Mouse (Mus musculus): ENCODE results near the gene Zfp821. TPM values are rescaled to one million over a fixed set of nuclear protein-coding genes. Genes with fewer than 3 reads are reported as not detected.
A peak's percentile ranks its signal among the peaks of the same experiment; 100 is the strongest.

Zfp821 gene
- 43.7 and 46.7 TPM in 2 replicates for polyA plus RNA-seq (2015; fragmentation: Nextera tagmentation; extraction: Ambion mirVana)

- Histone ChIP-seq H3K27me3 (no peaks in the 10 kb centered on the region), H3K27ac (peak within 1 kb of the TSS; percentile 98), H3K9ac (peak within 1 kb of the TSS; percentile 99), H3K4me1 (peaks cover 30% of the 10 kb centered on the region), H3K4me3 (peak within 1 kb of the TSS; percentile 94), H3K9me3 (no peaks in the 10 kb centered on the region), H3K36me3 (peaks cover 28% of the 10 kb centered on the region), H3K4me2 (peak within 1 kb of the TSS; percentile 88)
- WGBS: under 1% methylated on average over 69 of the region's 100 CpGs
- ATAC-seq (ENCODE audit: insufficient number of reproducible peaks, insufficient read depth, low FRiP score, low TSS enrichment, low read depth): peak; percentile 84
Observed at GRCm38 (mm10) chr8:109705320-109706075, at the start of gene Zfp821. Gene Zfp821, plus strand, starts transcription at chr8:109705546.

DNA sequence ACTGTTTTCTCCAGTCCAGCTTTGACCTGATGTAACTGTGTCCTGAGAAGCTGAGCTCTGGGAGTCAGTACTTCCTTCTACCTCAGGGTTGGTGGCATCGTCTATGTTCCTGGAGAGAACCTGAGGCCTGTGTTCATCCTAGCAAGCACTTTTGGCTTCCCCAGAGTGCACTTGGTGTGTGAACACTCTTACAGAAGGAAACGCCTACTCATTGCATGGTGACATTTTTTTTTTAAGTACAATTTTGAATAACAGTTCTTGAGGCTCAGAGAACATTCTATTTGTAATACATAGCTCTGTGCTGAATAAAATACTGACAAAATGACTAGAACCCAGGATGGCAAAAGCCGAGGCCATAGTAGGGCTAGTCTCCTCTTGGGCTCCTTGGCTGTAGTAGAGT lies 48.5 kb upstream of the Zfp821 start:
- Histone ChIP-seq H3K9ac (no peak overlapping the region), H3K4me1 (no peaks in the 10 kb centered on the region), H3K4me3 (no peak overlapping the region), H3K27me3 (no peaks in the 10 kb centered on the region), H3K27ac (no peak overlapping the region), H3K36me3 (no peaks in the 10 kb centered on the region), H3K9me3 (no peaks in the 10 kb centered on the region), H3K4me2 (no peak overlapping the region)
- no peak for ATAC-seq (ENCODE audit: insufficient number of reproducible peaks, insufficient read depth, low FRiP score, low TSS enrichment, low read depth)
- 84% methylated on average over 3 of the region's 3 CpGs for WGBS

- no peaks in the 10 kb centered on the region for H3K27me3 ChIP-seq
- H3K9ac ChIP-seq: no peak overlapping the region
- peaks cover 10% of the 10 kb centered on the region for H3K36me3 ChIP-seq
- H3K27ac ChIP-seq: no peak overlapping the region
- no peaks in the 10 kb centered on the region for H3K9me3 ChIP-seq
- WGBS: 74% methylated on average over 3 of the region's 3 CpGs
- no peak for ATAC-seq (ENCODE audit: insufficient number of reproducible peaks, insufficient read depth, low FRiP score, low TSS enrichment, low read depth)
- H3K4me1 ChIP-seq: no peaks in the 10 kb centered on the region
- no peak overlapping the region for H3K4me2 ChIP-seq
- H3K4me3 ChIP-seq: no peak overlapping the region
Observed at GRCm38 (mm10) chr8:109662328-109662727, 43.0 kb upstream of the Zfp821 start.

GRCm38 (mm10) chr8:109666616-109667015 lies 38.7 kb upstream of the Zfp821 start:
- peaks cover 45% of the 10 kb centered on the region for H3K36me3 ChIP-seq
- no peaks in the 10 kb centered on the region for H3K27me3 ChIP-seq
- H3K27ac ChIP-seq: no peak overlapping the region
- H3K4me3 ChIP-seq: no peak overlapping the region
- H3K4me2 ChIP-seq: no peak overlapping the region
- no peak for ATAC-seq (ENCODE audit: insufficient number of reproducible peaks, insufficient read depth, low FRiP score, low TSS enrichment, low read depth)
- H3K9me3 ChIP-seq: no peaks in the 10 kb centered on the region
- 82% methylated on average over 5 of the region's 5 CpGs for WGBS
- no peak overlapping the region for H3K9ac ChIP-seq
- H3K4me1 ChIP-seq: no peaks in the 10 kb centered on the region

GRCm38 (mm10) chr8:109672656-109673055 lies 32.7 kb upstream of the Zfp821 start:
- WGBS: 89% methylated on average over 5 of the region's 5 CpGs
- Histone ChIP-seq H3K4me3 (no peak overlapping the region), H3K4me2 (no peak overlapping the region), H3K4me1 (no peaks in the 10 kb centered on the region), H3K27ac (no peak overlapping the region), H3K9me3 (no peaks in the 10 kb centered on the region), H3K27me3 (no peaks in the 10 kb centered on the region), H3K36me3 (peaks cover 93% of the 10 kb centered on the region), H3K9ac (no peak overlapping the region)
- ATAC-seq (ENCODE audit: insufficient number of reproducible peaks, insufficient read depth, low FRiP score, low TSS enrichment, low read depth): no peak

DNA sequence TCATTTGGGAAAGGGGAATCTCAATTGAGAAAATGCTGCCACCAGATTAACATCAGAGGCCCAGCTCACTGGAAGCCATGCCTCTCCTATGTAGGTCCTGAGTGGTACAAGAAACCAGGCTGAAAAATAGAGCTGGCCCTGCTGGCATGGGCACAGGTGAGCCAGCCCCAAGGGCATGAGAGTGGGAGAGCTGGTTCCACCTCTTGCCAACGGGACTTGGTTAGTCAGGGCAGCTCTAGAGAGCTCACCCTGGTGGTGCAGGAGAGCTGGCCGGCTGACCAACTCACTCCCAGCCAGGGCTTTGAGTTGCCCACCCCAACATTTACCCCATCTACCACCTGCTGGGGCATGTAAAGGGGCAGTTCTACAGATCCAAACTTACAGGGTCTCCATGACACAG lies 31.8 kb upstream of the Zfp821 start:
- H3K4me2 ChIP-seq: no peak overlapping the region
- no peak overlapping the region for H3K9ac ChIP-seq
- no peak for ATAC-seq (ENCODE audit: insufficient number of reproducible peaks, insufficient read depth, low FRiP score, low TSS enrichment, low read depth)
- H3K4me1 ChIP-seq: no peaks in the 10 kb centered on the region
- no peak overlapping the region for H3K27ac ChIP-seq
- H3K27me3 ChIP-seq: no peaks in the 10 kb centered on the region
- H3K36me3 ChIP-seq: peaks cover 96% of the 10 kb centered on the region
- H3K4me3 ChIP-seq: no peak overlapping the region
- no peaks in the 10 kb centered on the region for H3K9me3 ChIP-seq
- 81% methylated on average over 2 of the region's 2 CpGs for WGBS

GRCm38 (mm10) chr8:109675896-109676643 lies 29.3 kb upstream of the Zfp821 start:
- Histone ChIP-seq H3K4me2 (no peak overlapping the region), H3K27ac (peak overlapping the region; percentile 53; the same call in 1 of the 2 replicates), H3K4me1 (no peaks in the 10 kb centered on the region), H3K36me3 (peaks cover 98% of the 10 kb centered on the region), H3K27me3 (no peaks in the 10 kb centered on the region), H3K4me3 (no peak overlapping the region), H3K9me3 (no peaks in the 10 kb centered on the region), H3K9ac (no peak overlapping the region)
- 81% methylated on average over 9 of the region's 9 CpGs for WGBS
- 0 out of 2 replicates have a peak, but pooled peaks have one; percentile 52 for ATAC-seq (ENCODE audit: insufficient number of reproducible peaks, insufficient read depth, low FRiP score, low TSS enrichment, low read depth)

DNA sequence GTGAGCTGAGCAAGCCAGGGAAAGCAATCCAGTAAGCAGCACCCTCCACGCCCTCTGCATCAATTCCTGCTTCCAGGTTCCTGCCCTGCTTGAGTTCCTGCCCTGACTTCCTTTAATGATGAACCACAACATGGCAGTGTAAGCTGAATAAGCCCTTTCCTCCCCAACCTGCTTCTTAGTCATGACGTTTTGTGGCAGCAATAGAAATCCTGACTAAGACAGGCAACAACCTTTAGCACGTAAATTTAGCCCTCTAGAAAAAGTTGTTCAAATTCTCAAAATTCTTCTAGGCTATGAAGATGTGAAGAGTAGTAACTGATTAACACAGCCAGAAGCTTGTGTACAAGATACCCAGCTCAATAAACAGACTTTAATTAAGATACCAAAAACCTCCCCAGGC lies 23.8 kb upstream of the Zfp821 start:
- H3K4me1 ChIP-seq: peaks cover 6% of the 10 kb centered on the region; the same call in 1 of the 2 replicates
- no peak for ATAC-seq (ENCODE audit: insufficient number of reproducible peaks, insufficient read depth, low FRiP score, low TSS enrichment, low read depth)
- H3K4me2 ChIP-seq: no peak overlapping the region
- no peaks in the 10 kb centered on the region for H3K27me3 ChIP-seq
- H3K27ac ChIP-seq: no peak overlapping the region
- WGBS: 77% methylated on average over 3 of the region's 3 CpGs
- H3K9ac ChIP-seq: no peak overlapping the region
- H3K36me3 ChIP-seq: peaks cover 73% of the 10 kb centered on the region
- H3K9me3 ChIP-seq: no peaks in the 10 kb centered on the region
- H3K4me3 ChIP-seq: no peak overlapping the region

DNA sequence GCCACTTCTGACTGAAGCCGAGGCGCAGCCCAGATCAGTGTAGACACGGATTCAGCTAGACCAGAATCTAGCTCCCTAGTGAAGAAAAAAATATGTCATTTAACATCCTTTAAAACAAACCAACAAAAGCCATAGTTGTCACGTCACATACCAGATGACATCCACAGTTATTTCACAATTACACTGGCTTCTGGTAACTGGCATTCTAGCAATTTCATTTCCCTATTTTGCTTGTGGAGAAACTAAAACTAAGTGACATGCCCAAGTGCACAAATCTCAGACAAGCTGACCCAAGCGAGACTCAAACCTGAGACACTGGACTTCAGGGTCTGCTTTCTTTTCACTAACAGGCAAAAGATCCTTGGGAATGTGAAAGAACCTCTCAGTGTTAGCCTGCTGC lies 23.2 kb upstream of the Zfp821 start:
- WGBS: 90% methylated on average over 5 of the region's 5 CpGs
- Histone ChIP-seq H3K9ac (no peak overlapping the region), H3K4me3 (no peak overlapping the region), H3K27me3 (no peaks in the 10 kb centered on the region), H3K27ac (no peak overlapping the region), H3K4me2 (no peak overlapping the region), H3K9me3 (no peaks in the 10 kb centered on the region), H3K36me3 (peaks cover 67% of the 10 kb centered on the region), H3K4me1 (peaks cover 6% of the 10 kb centered on the region; the same call in 1 of the 2 replicates)
- ATAC-seq (ENCODE audit: insufficient number of reproducible peaks, insufficient read depth, low FRiP score, low TSS enrichment, low read depth): no peak

- Histone ChIP-seq H3K4me3 (no peak overlapping the region), H3K4me2 (no peak overlapping the region), H3K36me3 (peaks cover 22% of the 10 kb centered on the region), H3K9ac (no peak overlapping the region), H3K27me3 (no peaks in the 10 kb centered on the region), H3K4me1 (peaks cover 24% of the 10 kb centered on the region), H3K9me3 (no peaks in the 10 kb centered on the region), H3K27ac (no peak overlapping the region)
- no peak for ATAC-seq (ENCODE audit: insufficient number of reproducible peaks, insufficient read depth, low FRiP score, low TSS enrichment, low read depth)
- 88% methylated on average over 5 of the region's 5 CpGs for WGBS
Observed at GRCm38 (mm10) chr8:109687248-109687647, 18.1 kb upstream of the Zfp821 start.

DNA sequence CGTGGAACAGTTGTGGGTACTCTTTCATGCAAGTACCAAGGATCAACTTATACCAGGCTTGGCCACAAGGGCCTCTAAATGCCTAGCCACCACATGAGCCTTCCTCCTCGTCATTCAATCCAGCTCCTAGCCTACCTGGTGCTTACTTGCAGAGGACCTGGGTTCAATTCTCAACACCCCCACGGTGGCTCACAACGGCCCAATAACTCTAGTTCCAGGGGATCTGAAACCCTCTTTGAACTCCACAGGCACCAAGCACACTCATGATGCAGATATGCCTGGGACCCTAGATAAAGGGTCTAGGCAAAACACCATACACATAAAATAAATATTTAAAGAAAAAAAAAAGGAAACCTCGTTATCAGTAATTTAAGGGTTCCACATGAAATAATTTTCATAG lies 13.6 kb upstream of the Zfp821 start:
- Histone ChIP-seq H3K27ac (no peak overlapping the region), H3K4me3 (peak overlapping the region; percentile 96), H3K9ac (peak overlapping the region; percentile 97), H3K9me3 (no peaks in the 10 kb centered on the region), H3K4me1 (peaks cover 25% of the 10 kb centered on the region), H3K4me2 (peak overlapping the region; percentile 73), H3K36me3 (peaks cover 4% of the 10 kb centered on the region; the same call in 1 of the 2 replicates), H3K27me3 (no peaks in the 10 kb centered on the region)
- ATAC-seq (ENCODE audit: insufficient number of reproducible peaks, insufficient read depth, low FRiP score, low TSS enrichment, low read depth): no peak
- 43% methylated on average over 5 of the region's 5 CpGs for WGBS

Measured in embryonic facial prominence, embryonic 13.5 days (tissue).